Mouse (Mus musculus) left cerebral cortex, adult 11 months (tissue): Measurements from ENCODE around the gene Gm49450.
A peak's percentile ranks its signal among the peaks of the same experiment; 100 is the strongest.
"Not testable (repeated sequence)": the region's sequence is repeated elsewhere in the genome, so short reads cannot be mapped to it uniquely, and the experiment has no call there.

Source experiments
- DNase-seq: peaks from one replicate; pipeline ENCODE4 v3.0.0; 2022; ENCODE audit warnings: low spot score

Gm49450 gene

GRCm38 (mm10) chr15:98923031-98923537 is 30.3 kb downstream of the Gm49450 start:
- DNase-seq: no peak

DNA sequence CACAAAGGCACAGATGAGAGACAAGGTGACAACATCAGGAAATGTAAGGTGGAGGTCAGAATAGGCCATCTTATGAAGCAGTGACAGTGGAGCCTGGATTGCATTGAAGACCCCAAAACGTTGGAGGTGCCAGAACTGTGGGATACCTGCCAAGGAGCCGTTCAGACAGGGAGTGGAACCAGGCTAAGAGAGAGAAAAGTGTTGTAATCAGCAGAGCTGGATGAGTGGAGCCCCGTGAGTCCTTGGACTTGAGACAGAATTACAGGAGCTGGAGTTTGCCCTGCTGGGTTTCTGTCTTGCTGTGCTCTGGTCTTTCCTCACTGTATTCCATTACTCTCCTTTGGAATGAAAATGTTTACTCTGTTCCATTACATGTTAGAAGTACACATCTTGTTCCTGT is 30.8 kb downstream of the Gm49450 start:
- no peak for DNase-seq

DNA sequence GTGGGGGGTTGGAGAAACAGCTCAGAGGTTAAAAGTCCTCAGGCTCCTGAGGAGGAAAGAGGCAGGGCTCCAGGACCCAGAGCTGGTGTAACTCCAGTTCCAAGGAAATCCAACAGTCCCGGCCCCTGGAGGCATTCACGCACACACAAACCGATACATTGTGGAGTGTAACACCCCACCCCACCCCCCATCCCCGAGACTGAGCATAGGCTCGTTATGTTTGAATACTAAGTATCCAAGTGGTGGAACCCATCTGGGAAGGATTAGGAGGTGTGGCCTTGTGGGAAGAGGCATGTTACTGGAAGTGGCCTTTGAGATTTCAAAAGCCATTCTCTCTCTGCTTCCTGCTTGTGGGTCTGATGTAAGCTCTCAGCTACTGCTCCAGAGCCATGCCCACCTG is 31.8 kb downstream of the Gm49450 start:
- DNase-seq: no peak

- DNase-seq: not testable (repeated sequence)
Observed at GRCm38 (mm10) chr15:98918499-98918895, 34.9 kb downstream of the Gm49450 start.

DNA sequence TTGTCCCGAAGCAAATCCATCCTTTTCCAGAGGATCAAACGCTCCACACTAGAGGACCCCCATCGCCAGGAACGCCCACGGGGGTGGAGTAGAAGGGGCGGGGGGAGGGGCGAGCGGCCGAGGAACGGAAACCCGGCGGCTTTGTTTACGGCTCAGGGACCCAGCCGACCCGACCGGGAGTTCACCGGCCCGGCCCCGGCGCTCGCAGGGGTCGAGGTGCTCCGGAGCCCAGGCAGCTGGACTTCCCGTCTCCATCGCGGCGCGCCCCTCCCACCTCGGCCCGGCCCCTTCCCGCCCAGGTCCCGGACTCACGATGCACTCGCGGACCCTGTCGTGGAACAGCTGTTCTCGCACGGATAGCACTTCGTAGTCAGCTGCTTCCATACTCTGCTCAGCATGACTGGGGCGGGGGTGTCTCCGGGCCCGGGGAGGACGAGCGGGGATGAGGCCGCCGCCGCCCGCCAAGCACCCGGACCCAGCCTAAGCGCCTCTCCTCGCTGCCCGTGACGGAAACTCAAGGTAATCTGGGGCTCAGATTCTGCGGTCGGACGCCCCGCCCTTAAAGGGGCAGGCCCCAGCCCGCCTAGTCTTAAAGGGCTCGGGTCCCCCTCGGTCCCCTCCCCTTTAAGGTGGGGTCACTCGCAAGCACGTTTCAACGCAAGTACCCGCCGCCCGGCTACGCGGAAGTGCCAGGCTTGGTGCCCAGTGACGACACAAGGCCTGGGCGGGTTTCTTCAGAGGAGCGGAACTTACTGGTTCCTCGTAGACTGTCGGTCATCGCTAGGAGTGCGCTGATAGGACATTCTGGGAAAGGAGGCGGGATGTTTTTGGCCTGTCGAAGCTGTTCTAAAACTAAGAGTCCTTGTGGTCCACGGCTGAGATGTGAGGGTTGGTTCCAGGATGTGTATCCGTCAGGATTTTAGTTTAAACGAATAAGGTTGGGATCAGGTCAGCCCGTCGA is 35.5 kb downstream of the Gm49450 start, which contains the start of gene Lmbr1l:
TSS of gene Lmbr1l (minus strand) at position 694 of the 961 bp plus-strand sequence.
- DNase-seq: peak; percentile 98

GRCm38 (mm10) chr15:98917091-98917490 is 36.3 kb downstream of the Gm49450 start:
- no peak for DNase-seq

- no peak for DNase-seq
Observed at GRCm38 (mm10) chr15:98916016-98916415, 37.3 kb downstream of the Gm49450 start.

GRCm38 (mm10) chr15:98914903-98915302 is 38.4 kb downstream of the Gm49450 start:
- DNase-seq: no peak

DNA sequence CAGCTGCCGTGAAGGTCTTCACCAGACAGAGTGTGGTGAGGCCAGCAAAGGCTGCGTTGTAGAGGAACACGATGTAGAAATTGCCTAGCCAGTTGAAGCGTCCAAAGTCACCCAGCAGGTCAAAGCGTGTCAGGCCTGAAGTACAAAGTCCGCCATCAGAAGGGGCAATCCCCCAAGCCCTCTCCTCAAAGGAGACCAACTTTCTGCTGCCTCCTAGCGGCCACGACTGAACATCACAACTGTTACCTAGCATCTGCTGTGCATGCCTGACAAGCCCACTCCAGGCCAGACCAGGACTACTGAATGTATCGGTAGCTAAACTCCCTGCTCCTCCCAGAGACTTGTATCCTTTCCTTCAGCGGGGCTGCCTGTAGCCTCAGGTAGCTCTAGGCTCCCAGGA is 48.7 kb downstream of the Gm49450 start:
- no peak for DNase-seq

DNA sequence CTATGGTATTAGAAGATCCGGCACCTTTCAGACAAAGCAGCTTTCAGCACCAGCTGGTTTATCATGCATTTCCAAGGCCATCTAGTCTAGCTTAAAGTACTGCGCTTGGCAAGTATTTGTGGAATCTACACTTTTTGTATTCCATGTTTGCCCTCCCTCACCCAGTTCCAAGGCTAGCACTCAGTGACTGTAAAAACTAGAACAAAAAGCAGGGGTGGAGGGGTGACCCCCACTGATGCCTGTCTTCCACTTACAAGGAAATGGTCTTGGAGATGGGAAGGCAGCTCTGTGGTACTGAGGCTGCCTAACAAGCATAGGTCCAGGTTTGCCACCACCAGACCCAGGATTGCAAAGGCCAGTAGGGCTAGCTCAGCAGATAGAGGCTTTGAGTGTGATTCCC is 50.8 kb downstream of the Gm49450 start:
- DNase-seq: no peak

DNA sequence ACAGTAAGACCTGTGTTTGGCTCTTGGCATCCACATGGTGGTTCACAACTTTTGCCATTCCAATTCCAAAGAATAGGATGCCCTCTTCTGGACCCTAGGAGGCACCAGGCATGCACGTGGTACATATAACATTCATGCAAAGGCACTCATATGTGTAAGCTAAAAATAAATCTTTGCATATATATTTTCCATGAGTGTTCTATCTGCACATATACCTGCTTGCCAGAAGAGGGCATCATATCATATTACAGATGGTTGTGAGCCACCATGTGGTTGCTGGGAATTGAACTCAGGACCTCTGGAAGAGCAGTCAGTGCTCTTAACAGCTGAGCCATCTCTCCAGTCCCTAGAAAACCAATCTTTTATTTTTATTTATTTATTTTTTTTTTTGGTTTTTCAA is 51.8 kb downstream of the Gm49450 start:
- DNase-seq: no peak

DNA sequence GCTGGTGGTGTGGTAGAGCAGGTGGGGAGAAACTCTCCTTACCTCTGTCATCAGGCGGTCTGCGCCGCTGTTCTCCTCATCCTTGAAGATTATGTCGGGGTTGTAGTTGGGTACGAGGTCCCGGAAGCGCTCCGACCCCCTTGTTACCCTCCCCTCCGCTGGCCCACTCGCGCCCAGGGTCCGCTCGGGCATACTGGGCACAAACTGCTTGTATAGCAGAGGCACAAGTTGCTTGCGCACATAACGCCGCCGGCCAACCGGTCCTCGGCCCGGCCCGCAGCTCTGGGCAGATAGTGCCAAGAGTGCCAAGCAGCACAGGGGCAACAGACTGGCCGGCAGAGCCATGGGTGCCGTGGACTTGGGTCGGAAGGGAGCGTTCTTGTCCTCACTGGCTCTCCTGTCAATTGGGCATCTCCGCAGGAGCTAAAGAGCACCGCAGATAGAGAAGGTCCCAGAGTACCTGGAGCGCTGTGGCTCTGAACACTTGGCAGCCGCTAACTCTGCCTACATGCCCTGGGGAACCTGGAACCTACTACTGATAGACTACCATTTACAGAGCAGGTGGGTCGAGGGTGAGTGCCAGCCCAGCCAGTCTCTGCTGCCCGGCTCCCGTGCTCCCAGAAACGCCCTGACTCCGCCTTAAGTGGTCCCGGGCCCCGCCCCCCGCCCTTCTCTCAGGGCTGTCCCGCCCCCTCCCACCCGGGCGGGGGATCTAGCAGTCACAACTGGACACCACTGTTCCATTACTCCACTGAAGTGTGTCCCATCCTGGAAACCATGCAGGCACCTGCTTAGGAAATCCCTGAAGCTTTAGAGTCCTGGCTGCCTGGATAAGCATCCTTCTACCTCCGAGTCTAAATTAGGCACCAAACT is 55.2 kb downstream of the Gm49450 start, which contains the start of gene Dhh:
TSS of gene Dhh (minus strand) at position 613 of the 873 bp plus-strand sequence.
- DNase-seq: no peak

DNA sequence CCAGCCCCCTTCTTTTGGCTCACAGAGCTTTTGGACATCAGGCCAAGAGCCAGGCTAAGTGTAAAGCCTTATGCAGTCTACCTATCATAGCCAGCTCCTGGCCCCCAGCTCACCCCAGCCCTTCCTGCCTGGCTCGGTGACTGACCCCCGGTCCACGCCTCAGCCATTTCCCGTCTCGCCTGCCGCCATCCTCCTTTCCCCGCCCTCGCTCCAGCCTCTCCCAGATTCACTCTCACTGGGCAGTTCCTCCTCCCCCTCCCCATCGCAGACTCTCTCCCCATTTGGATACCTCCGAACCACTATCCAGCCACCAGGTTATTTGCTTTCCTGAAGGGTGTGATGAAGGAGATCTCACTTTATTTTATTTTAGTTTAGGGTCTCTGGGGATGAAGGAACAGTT is 55.9 kb downstream of the Gm49450 start:
- no peak for DNase-seq

GRCm38 (mm10) chr15:98895635-98896589 is 57.4 kb downstream of the Gm49450 start:
- DNase-seq: no peak

DNA sequence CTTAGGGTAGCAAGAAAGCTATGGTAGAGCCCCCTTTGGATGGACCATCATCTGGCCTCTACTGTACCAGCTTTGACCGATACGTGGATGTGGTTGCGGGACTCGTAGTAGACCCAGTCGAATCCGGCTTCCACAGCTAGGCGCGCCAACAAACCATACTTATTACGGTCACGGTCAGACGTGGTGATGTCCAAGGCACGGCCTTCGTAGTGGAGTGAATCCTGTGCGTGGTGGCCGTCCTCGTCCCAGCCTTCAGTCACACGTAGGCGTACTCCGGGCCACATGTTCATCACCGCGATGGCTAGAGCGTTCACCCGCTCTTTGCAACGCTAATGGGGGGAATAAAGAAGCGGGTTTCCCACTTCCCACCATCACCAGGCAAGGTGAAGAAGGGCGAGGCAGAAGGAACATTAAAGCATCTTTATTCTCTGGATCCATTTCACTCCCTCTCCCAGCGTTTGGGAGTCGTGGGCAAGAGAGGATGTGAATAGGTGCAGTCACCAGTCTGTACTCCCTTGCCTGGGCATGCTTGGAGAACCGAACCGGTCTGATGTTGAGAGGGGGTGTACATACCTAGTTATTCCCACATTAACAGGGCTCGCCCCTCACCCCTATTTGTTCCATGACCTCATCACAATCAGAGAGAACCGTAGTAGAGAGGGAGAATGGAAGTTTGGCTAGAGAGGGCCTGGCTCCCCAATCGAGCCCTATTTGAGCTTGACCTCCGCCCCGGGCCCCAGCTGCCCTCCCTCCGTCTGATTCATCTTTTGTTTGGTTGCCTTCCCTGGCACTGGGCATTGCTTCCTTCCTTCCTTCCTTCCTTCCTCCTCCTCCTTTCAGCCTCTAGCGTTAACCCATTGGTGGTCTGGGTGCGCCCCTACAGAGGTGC is 58.4 kb downstream of the Gm49450 start:
- DNase-seq: no peak

GRCm38 (mm10) chr15:98893940-98894745 is 59.2 kb downstream of the Gm49450 start, which contains the start of gene Rhebl1:
TSS of gene Rhebl1 (minus strand) at chr15:98894540.
- no peak for DNase-seq

- no peak for DNase-seq
Observed at GRCm38 (mm10) chr15:98893036-98893435, 60.3 kb downstream of the Gm49450 start.

GRCm38 (mm10) chr15:98891907-98892606 is 61.3 kb downstream of the Gm49450 start:
- peak; percentile 60 for DNase-seq
